Mouse (Mus musculus): Measurements from ENCODE around the gene Rerg.

DNA sequence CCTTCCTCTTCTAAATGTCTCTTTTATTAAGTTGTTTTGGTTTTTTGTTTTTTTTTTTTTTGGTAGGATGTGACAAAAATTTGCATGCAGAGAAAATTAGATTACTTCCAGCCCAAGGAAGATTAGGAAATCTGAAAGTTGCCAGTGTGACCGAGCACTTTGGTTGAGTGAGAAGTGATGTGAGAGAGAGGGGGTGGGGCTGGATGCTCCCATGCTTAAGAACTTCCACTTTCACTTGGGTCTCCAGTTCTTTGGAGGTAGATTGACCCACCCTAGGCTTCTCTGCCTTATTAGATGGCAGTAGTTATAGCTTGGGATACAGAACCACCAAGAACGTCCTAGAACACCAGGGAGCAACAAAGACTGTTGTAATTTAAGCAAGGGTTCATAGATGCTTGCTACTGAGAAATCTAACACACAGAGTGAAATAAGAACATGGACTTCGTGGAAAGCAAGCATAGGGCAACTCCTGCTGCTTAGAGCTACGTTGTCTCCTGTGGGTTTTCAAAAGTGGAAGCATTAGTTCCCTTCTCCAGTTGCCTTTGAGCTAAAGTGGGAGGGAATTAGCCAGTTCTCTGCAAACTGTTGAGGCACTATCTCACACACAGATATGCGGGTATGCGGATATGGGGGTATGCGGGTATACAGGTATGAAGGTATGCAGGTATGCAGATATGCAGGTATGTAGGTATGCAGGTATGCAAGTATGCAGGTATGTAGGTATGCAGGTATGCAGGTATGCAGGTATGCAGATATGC, 152.9 kb downstream of the Rerg start:
- no peak for TF ChIP-seq CTCF (IDR thresholded peaks at IDR 0.05; ENCODE audit: control insufficient read depth, insufficient read depth, low read length)
- TF ChIP-seq POLR2A (IDR thresholded peaks at IDR 0.05; ENCODE audit: borderline replicate concordance, control insufficient read depth, low read depth, low read length), result no peak

All from bone marrow, adult 2 months (tissue).